Mouse (Mus musculus): ENCODE data around the gene Cacna1f.

- no peak for TF ChIP-seq POLR2A (IDR thresholded peaks at IDR 0.05; ENCODE audit: extremely low read depth, insufficient read depth, low read length)
- no peak for TF ChIP-seq CTCF (IDR thresholded peaks at IDR 0.05; ENCODE audit: low read depth, low read length)
These were observed 59.0 kb downstream of the Cacna1f start for GRCm38 (mm10) chrX:7665739-7666502.
